Comparison of ENCODE assay signal across 8 mouse cellular contexts in genomic region chr4:44167397-44168121, GRCm38 (mm10).
A peak's percentile ranks its signal among the peaks of the same experiment; 100 is the strongest.
DNase-seq lines count a peak whose midpoint lies in the region; ATAC-seq and TF ChIP-seq lines count a peak whose summit lies in the region.

No protein-coding gene starts in this region.

- TF ChIP-seq CTCF in CH12.LX (conservative IDR thresholded peaks at IDR 0.05 in 1 of 2, IDR thresholded peaks at IDR 0.05 in 1 of 2; ENCODE audit: low read depth in 2 of 2, low read length in 2 of 2): no peak
- peak; percentile 35; the same call in 1 of the 2 replicates for TF ChIP-seq CTCF in liver, postnatal 0 days (IDR thresholded peaks at IDR 0.05; ENCODE audit: low read depth)

- under 1% methylated on average over 67 of the region's 95 CpGs for WGBS in forebrain, embryonic 12.5 days
- WGBS in large intestine, adult 2 months: under 1% methylated on average over 90 of the region's 95 CpGs
- under 1% methylated on average over 87 of the region's 95 CpGs for WGBS in liver, postnatal 0 days (ENCODE audit: insufficient replicate concordance)
- WGBS in neural tube, embryonic 14.5 days: under 1% methylated on average over 78 of the region's 95 CpGs

- intact Hi-C loops in heart, postnatal 10 days (cut with DNase I): loop anchor here (1.0 to 2.0 kb wide), 2 partner anchors 66 to 101 kb away; partner anchors contain the start of gene Rnf38

- peak overlapping the region; percentile 96 for H3K27ac ChIP-seq in CH12.LX (ENCODE audit: insufficient read depth, low read depth)
- peak overlapping the region; percentile 99 for H3K27ac ChIP-seq in forebrain, embryonic 12.5 days
- peak overlapping the region; percentile 96 for H3K27ac ChIP-seq in liver, postnatal 0 days (ENCODE audit: low read depth)
- H3K27ac ChIP-seq in neural tube, embryonic 14.5 days (ENCODE audit: low read depth, low read length): peak overlapping the region; percentile 99

- no peaks in the 10 kb centered on the region for H3K36me3 ChIP-seq in CH12.LX (replicated peaks in 1 of 2; ENCODE audit: control insufficient read depth in 1 of 2, insufficient read depth in 1 of 2, low read length in 1 of 2)
- H3K36me3 ChIP-seq in forebrain, embryonic 12.5 days (replicated peaks): no peaks in the 10 kb centered on the region
- no peaks in the 10 kb centered on the region for H3K36me3 ChIP-seq in liver, postnatal 0 days (replicated peaks; ENCODE audit: insufficient read depth, low read length)
- H3K36me3 ChIP-seq in neural tube, embryonic 14.5 days (ENCODE audit: control insufficient read depth, insufficient read depth, low read length): no peaks in the 10 kb centered on the region

- peak overlapping the region; percentile 92 for H3K9ac ChIP-seq in CH12.LX (ENCODE audit: insufficient read depth, low read depth)
- H3K9ac ChIP-seq in forebrain, embryonic 12.5 days: peak overlapping the region; percentile 79
- peak overlapping the region; percentile 79 for H3K9ac ChIP-seq in liver, postnatal 0 days (replicated peaks)
- peak overlapping the region; percentile 97 for H3K9ac ChIP-seq in neural tube, embryonic 14.5 days (replicated peaks; ENCODE audit: low read depth, low read length)

- peak; percentile 91 for ATAC-seq in forebrain, embryonic 12.5 days (ENCODE audit: low FRiP score)
- ATAC-seq in liver, postnatal 0 days: peak; percentile 90
- peak; percentile 87 for ATAC-seq in neural tube, embryonic 14.5 days (ENCODE audit: low read depth)

- 0 out of 2 replicates have a peak overlapping the region, but pooled peaks have one; percentile 22 for H3K4me2 ChIP-seq in CH12.LX (ENCODE audit: insufficient read depth, low read depth, poor library complexity, severe bottlenecking)
- peak overlapping the region; percentile 70 for H3K4me2 ChIP-seq in forebrain, embryonic 12.5 days
- H3K4me2 ChIP-seq in liver, postnatal 0 days (ENCODE audit: low read depth, low read length): peak overlapping the region; percentile 70
- peak overlapping the region; percentile 73 for H3K4me2 ChIP-seq in neural tube, embryonic 14.5 days (ENCODE audit: low read depth, low read length)

- H3K27me3 ChIP-seq in CH12.LX (replicated peaks): no peaks in the 10 kb centered on the region
- no peaks in the 10 kb centered on the region for H3K27me3 ChIP-seq in forebrain, embryonic 12.5 days
- H3K27me3 ChIP-seq in liver, postnatal 0 days (ENCODE audit: insufficient read depth, low read length): no peaks in the 10 kb centered on the region
- no peaks in the 10 kb centered on the region for H3K27me3 ChIP-seq in neural tube, embryonic 14.5 days (ENCODE audit: control insufficient read depth, insufficient read depth, low read length)

- no peaks in the 10 kb centered on the region for H3K9me3 ChIP-seq in CH12.LX (replicated peaks; ENCODE audit: low read length)
- H3K9me3 ChIP-seq in forebrain, embryonic 12.5 days: no peaks in the 10 kb centered on the region
- no peaks in the 10 kb centered on the region for H3K9me3 ChIP-seq in liver, postnatal 0 days (ENCODE audit: low read length)
- no peaks in the 10 kb centered on the region for H3K9me3 ChIP-seq in neural tube, embryonic 14.5 days (ENCODE audit: control insufficient read depth, low read length)

- H3K4me1 ChIP-seq in CH12.LX (ENCODE audit: control insufficient read depth in 1 of 2, insufficient read depth in 2 of 2): peaks cover 0 to 28% of the 10 kb centered on the region in 2 experiments; a peak in 2 of 4 replicates
- H3K4me1 ChIP-seq in forebrain, embryonic 12.5 days: peaks cover 41% of the 10 kb centered on the region
- peaks cover 33% of the 10 kb centered on the region for H3K4me1 ChIP-seq in liver, postnatal 0 days (ENCODE audit: insufficient read depth)
- H3K4me1 ChIP-seq in neural tube, embryonic 14.5 days (ENCODE audit: control insufficient read depth, insufficient read depth, low read length): peaks cover 29% of the 10 kb centered on the region

- peak overlapping the region; percentile 56 to 90 (median 76) for H3K4me3 ChIP-seq in CH12.LX (replicated peaks in 1 of 3; ENCODE audit: low read depth in 2 of 3, low read length in 2 of 3, poor library complexity in 1 of 3)
- peak overlapping the region; percentile 82 for H3K4me3 ChIP-seq in forebrain, embryonic 12.5 days (replicated peaks)
- H3K4me3 ChIP-seq in liver, postnatal 0 days (ENCODE audit: low read depth, low read length): peak overlapping the region; percentile 78
- H3K4me3 ChIP-seq in neural tube, embryonic 14.5 days (ENCODE audit: low read depth, low read length): peak overlapping the region; percentile 87

- peak; percentile 60; the same call in 1 of the 2 replicates for TF ChIP-seq POLR2A in CH12.LX (IDR thresholded peaks at IDR 0.05; ENCODE audit: low read depth, low read length)

- TF ChIP-seq RAD21 in CH12.LX (IDR thresholded peaks at IDR 0.05; ENCODE audit: low read depth, low read length): no peak

- peak; percentile 84 for DNase-seq in CH12.LX (ENCODE audit: extremely low read depth)
- DNase-seq in c-Kit-positive CD71-positive TER-119-negative erythroid progenitor cells, embryonic 14.5 days (ENCODE audit: low read depth): peak; percentile 80
- DNase-seq in heart, postnatal 10 days: peak; percentile 87 to 89
- peak; percentile 52 for DNase-seq in large intestine, adult 2 months (ENCODE audit: low read depth, low spot score)
- peak; percentile 89 for DNase-seq in liver, postnatal 0 days
- peak; percentile 88 for DNase-seq in testis, postnatal 10 days (ENCODE audit: low spot score)

- in situ Hi-C loops in CH12.LX (cut with MboI; ENCODE audit: low pct_ligation_motif_present, low pct_unique_long_range_greater_than_20kb, low sequenced_read_pairs): loop anchor here (10.0 kb wide), 1 partner anchor 93 kb away; no protein-coding TSS in a partner anchor

- TF ChIP-seq EP300 in CH12.LX (IDR thresholded peaks at IDR 0.05; ENCODE audit: low read length): no peak
- TF ChIP-seq EP300 in liver, postnatal 0 days (IDR thresholded peaks at IDR 0.05; ENCODE audit: low read depth): no peak

- dilution Hi-C loops in CH12.LX (cut with MboI; ENCODE audit: extremely low pct_ligation_motif_present, extremely low pct_unique_long_range_greater_than_20kb, low sequenced_read_pairs): no loop called here

- H3K79me2 ChIP-seq in CH12.LX (replicated peaks; ENCODE audit: control insufficient read depth, extremely low read depth, insufficient read depth, poor library complexity, severe bottlenecking): peaks cover 7% of the 10 kb centered on the region

TF ChIP-seq in CH12.LX, 34 proteins besides CTCF, POLR2A, EP300 and RAD21:
- TF ChIP-seq BHLHE40 (IDR thresholded peaks at IDR 0.05; ENCODE audit: low read depth, low read length): no peak
- TF ChIP-seq MEF2A (IDR thresholded peaks at IDR 0.05; ENCODE audit: borderline replicate concordance, low read depth, low read length): 0 out of 2 replicates have a peak, but pooled peaks have one; percentile 17
- peak; percentile 98 for TF ChIP-seq UBTF (IDR thresholded peaks at IDR 0.05; ENCODE audit: low read depth, low read length)
- no peak for TF ChIP-seq KAT2A (IDR thresholded peaks at IDR 0.05; ENCODE audit: insufficient replicate concordance, low read length)
- 0 out of 2 replicates have a peak, but pooled peaks have one; percentile 19 for TF ChIP-seq ZMIZ1 (IDR thresholded peaks at IDR 0.05; ENCODE audit: low read depth, low read length)
- 0 out of 2 replicates have a peak, but pooled peaks have one; percentile 41 for TF ChIP-seq NELFE (IDR thresholded peaks at IDR 0.05; ENCODE audit: low read depth, low read length)
- TF ChIP-seq TCF12 (IDR thresholded peaks at IDR 0.05; ENCODE audit: low read depth, low read length): no peak
- no peak; the same call in 1 of the 2 replicates for TF ChIP-seq IRF4 (IDR thresholded peaks at IDR 0.05; ENCODE audit: low read depth, low read length)
- peak; percentile 75 for TF ChIP-seq NRF1 (IDR thresholded peaks at IDR 0.05; ENCODE audit: low read depth, low read length)

Comparison
In these comparisons a context has a peak if more than half of its experiments do, and no peak if none do; other contexts are left out.
1. Peak in every context shown above with its lines: DNase-seq, ATAC-seq, H3K4me3 ChIP-seq and H3K27ac ChIP-seq.
2. H3K4me2 ChIP-seq: peak in every context shown above with its lines; median percentile 73 in neural tube, embryonic 14.5 days; 70 in forebrain, embryonic 12.5 days; 70 in liver, postnatal 0 days; 22 in CH12.LX.